Mouse (Mus musculus) midbrain, postnatal 0 days (tissue): ENCODE data around the gene Arhgap31. TPM values are rescaled to one million over a fixed set of nuclear protein-coding genes. Genes with fewer than 3 reads are reported as not detected.

ENCODE experiments used
- ATAC-seq: fragments of 200-750 bp; cut with Nextera tagmentation; 2 replicates; pipeline ENCODE4 v1.8.0; 2017; ENCODE audit warnings: moderate number of reproducible peaks, mild to moderate bottlenecking, moderate TSS enrichment, moderate library complexity; ENCODE audit not compliant: low FRiP score
- DNase-seq: peaks from one replicate; pipeline ENCODE4 v3.0.0-alpha.2; 2015; ENCODE audit warnings: low spot score
- H3K27ac ChIP-seq: fragments of 300-500 bp; sonication (generic); 2 replicates; pipeline ENCODE4 v1.5.1; 2014; ENCODE audit warnings: low read depth, mild to moderate bottlenecking, low read length, mixed read lengths
- H3K27me3 ChIP-seq: fragments of 300-500 bp; sonication (generic); 2 replicates; pipeline ENCODE4 v1.6.1; 2014; ENCODE audit warnings: low read length, control low read depth, mixed read lengths; ENCODE audit not compliant: insufficient read depth
- H3K36me3 ChIP-seq: fragments of 300-500 bp; sonication (generic); 2 replicates; pipeline ENCODE4 v1.6.1; 2014; ENCODE audit warnings: low read length, control low read depth, mixed read lengths; ENCODE audit not compliant: insufficient read depth
- H3K4me1 ChIP-seq: fragments of 300-500 bp; sonication (generic); 2 replicates; pipeline ENCODE4 v1.6.1; 2014; ENCODE audit warnings: mild to moderate bottlenecking, control low read depth, antibody characterized with exemption, low read length, mixed read lengths; ENCODE audit not compliant: insufficient read depth
- H3K4me2 ChIP-seq: fragments of 300-500 bp; sonication (generic); 2 replicates; pipeline ENCODE4 v1.6.1; 2014; ENCODE audit warnings: low read depth, mild to moderate bottlenecking, low read length, mixed read lengths; ENCODE audit not compliant: poor library complexity, severe bottlenecking
- H3K4me3 ChIP-seq: fragments of 300-500 bp; sonication (generic); 2 replicates; pipeline ENCODE4 v1.5.1; 2014; ENCODE audit warnings: low read depth, mild to moderate bottlenecking, low read length, moderate library complexity
- H3K9ac ChIP-seq: fragments of 300-500 bp; sonication (generic); replicated peaks from 2 replicates; pipeline ENCODE4 v1.6.1; 2014; ENCODE audit warnings: mild to moderate bottlenecking, low read length, moderate library complexity, mixed read lengths; ENCODE audit not compliant: poor library complexity, severe bottlenecking
- H3K9me3 ChIP-seq: fragments of 300-500 bp; sonication (generic); 2 replicates; pipeline ENCODE4 v1.6.1; 2016; ENCODE audit warnings: low read length, control low read depth
- CTCF ChIP-seq: IDR thresholded peaks from 2 replicates; pipeline ENCODE4 v1.5.1; 2016; ENCODE audit warnings: antibody characterized with exemption, mild to moderate bottlenecking
- WGBS: fragments of 180-500 bp; shearing (Covaris S2); extraction: QIAGEN DNeasy Blood & Tissue Kit; methylation state at CpG from one replicate; pipeline ENCODE4 v1.1.7; 2014; 5-methylcytosine and 5-hydroxymethylcytosine counted together
- polyA plus RNA-seq: library from polyadenylated mRNA; unstranded; fragments of >200 nt; fragmentation: Nextera tagmentation; extraction: Ambion mirVana; gene quantifications from 2 replicates; pipeline ENCODE4 v1.2.1, GENCODE M21; 2015
- total RNA-seq: library from RNA; depleted of rRNA; stranded (reverse); fragments of >200 nt; gene quantifications from 2 replicates; pipeline ENCODE4 v1.2.3, GENCODE M21; 2014

The Arhgap31 gene
- total and polyA plus RNA-seq, 2 experiments from 2014 or later, result 3.2 to 10.0 TPM

- Histone ChIP-seq H3K9me3 (no peaks in the 10 kb centered on the region), H3K27ac (no peak overlapping the region), H3K4me1 (no peaks in the 10 kb centered on the region), H3K9ac (no peak overlapping the region), H3K4me3 (no peak overlapping the region), H3K4me2 (no peak overlapping the region), H3K36me3 (no peaks in the 10 kb centered on the region), H3K27me3 (no peaks in the 10 kb centered on the region)
- DNase-seq (peak; percentile 82), ATAC-seq (peak; percentile 49; the same call in 1 of the 2 replicates)
- peak; percentile 82 for TF ChIP-seq CTCF
- WGBS, result 22% methylated on average over 6 of the region's 6 CpGs
These were observed 94.0 kb downstream of the Arhgap31 start for GRCm38 (mm10) chr16:38619054-38619453.

- ATAC-seq, result no peak
- Histone ChIP-seq H3K36me3 (no peaks in the 10 kb centered on the region), H3K27ac (no peak overlapping the region), H3K4me3 (no peak overlapping the region), H3K9me3 (no peaks in the 10 kb centered on the region), H3K9ac (no peak overlapping the region), H3K4me2 (no peak overlapping the region), H3K4me1 (no peaks in the 10 kb centered on the region), H3K27me3 (no peaks in the 10 kb centered on the region)
- no peak for DNase-seq
- WGBS, result 96% methylated on average over 13 of the region's 13 CpGs
- TF ChIP-seq CTCF, result no peak
These were observed 95.1 kb downstream of the Arhgap31 start for GRCm38 (mm10) chr16:38617977-38618376.

GRCm38 (mm10) chr16:38613646-38614045 is 99.4 kb downstream of the Arhgap31 start:
- Histone ChIP-seq H3K9me3 (no peaks in the 10 kb centered on the region), H3K9ac (no peak overlapping the region), H3K4me3 (no peak overlapping the region), H3K36me3 (no peaks in the 10 kb centered on the region), H3K4me2 (no peak overlapping the region), H3K27me3 (no peaks in the 10 kb centered on the region), H3K4me1 (no peaks in the 10 kb centered on the region), H3K27ac (no peak overlapping the region)
- peak; percentile 33 for DNase-seq
- WGBS, result 89% methylated on average over 6 of the region's 6 CpGs
- no peak for ATAC-seq
- TF ChIP-seq CTCF, result no peak

GRCm38 (mm10) chr16:38612646-38613045 is 100.4 kb downstream of the Arhgap31 start:
- Histone ChIP-seq H3K4me1 (no peaks in the 10 kb centered on the region), H3K4me3 (no peak overlapping the region), H3K36me3 (no peaks in the 10 kb centered on the region), H3K9me3 (no peaks in the 10 kb centered on the region), H3K27ac (no peak overlapping the region), H3K9ac (no peak overlapping the region), H3K27me3 (no peaks in the 10 kb centered on the region), H3K4me2 (no peak overlapping the region)
- ATAC-seq, result no peak
- DNase-seq, result no peak
- 79% methylated on average over 5 of the region's 5 CpGs for WGBS
- TF ChIP-seq CTCF, result no peak

GRCm38 (mm10) chr16:38609092-38609491 is 104.0 kb downstream of the Arhgap31 start:
- Histone ChIP-seq H3K4me1 (no peaks in the 10 kb centered on the region), H3K9me3 (no peaks in the 10 kb centered on the region), H3K4me2 (no peak overlapping the region), H3K36me3 (no peaks in the 10 kb centered on the region), H3K27ac (no peak overlapping the region), H3K27me3 (no peaks in the 10 kb centered on the region), H3K4me3 (no peak overlapping the region), H3K9ac (no peak overlapping the region)
- DNase-seq (no peak), ATAC-seq (no peak)
- WGBS, result 70% methylated on average over 18 of the region's 18 CpGs
- no peak for TF ChIP-seq CTCF

GRCm38 (mm10) chr16:38608687-38609086 is 104.4 kb downstream of the Arhgap31 start:
- no peak overlapping the region for H3K9ac ChIP-seq
- no peaks in the 10 kb centered on the region for H3K9me3 ChIP-seq
- H3K27ac ChIP-seq, result no peak overlapping the region
- DNase-seq (no peak), ATAC-seq (no peak)
- no peak for TF ChIP-seq CTCF
- WGBS, result 83% methylated on average over 12 of the region's 12 CpGs
- H3K27me3 ChIP-seq, result no peaks in the 10 kb centered on the region
- H3K4me3 ChIP-seq, result no peak overlapping the region
- no peaks in the 10 kb centered on the region for H3K36me3 ChIP-seq
- no peak overlapping the region for H3K4me2 ChIP-seq
- no peaks in the 10 kb centered on the region for H3K4me1 ChIP-seq
